Mouse (Mus musculus) hindbrain, embryonic 15.5 days (tissue): Measurements from ENCODE around the gene Sp7. TPM values are rescaled to one million over a fixed set of nuclear protein-coding genes. Genes with fewer than 3 reads are reported as not detected.
A peak's percentile ranks its signal among the peaks of the same experiment; 100 is the strongest.

Source experiments
- ATAC-seq: fragments of 200-750 bp; cut with Nextera tagmentation; 2 replicates; pipeline ENCODE4 v1.8.0; 2017; ENCODE audit warnings: low read depth, moderate number of reproducible peaks, moderate TSS enrichment; ENCODE audit not compliant: low FRiP score
- H3K27ac ChIP-seq: fragments of 300-500 bp; sonication (generic); replicated peaks from 2 replicates; pipeline ENCODE4 v1.5.1; 2015; ENCODE audit warnings: mild to moderate bottlenecking, inconsistent platforms
- H3K27me3 ChIP-seq: fragments of 300-500 bp; sonication (generic); 2 replicates; pipeline ENCODE4 v1.6.1; 2015; ENCODE audit warnings: control low read depth, inconsistent platforms
- H3K36me3 ChIP-seq: fragments of 300-500 bp; sonication (generic); 2 replicates; pipeline ENCODE4 v1.6.1; 2015; ENCODE audit warnings: control low read depth, inconsistent platforms
- H3K4me1 ChIP-seq: fragments of 300-500 bp; sonication (generic); replicated peaks from 2 replicates; pipeline ENCODE4 v1.6.1; 2015; ENCODE audit warnings: control low read depth, inconsistent platforms
- H3K4me2 ChIP-seq: fragments of 300-500 bp; sonication (generic); 2 replicates; pipeline ENCODE4 v1.6.1; 2015; ENCODE audit warnings: moderate library complexity, mild to moderate bottlenecking, inconsistent platforms
- H3K4me3 ChIP-seq: fragments of 300-500 bp; sonication (generic); 2 replicates; pipeline ENCODE4 v1.5.1; 2015; ENCODE audit warnings: mild to moderate bottlenecking, inconsistent platforms
- H3K9ac ChIP-seq: fragments of 300-500 bp; sonication (generic); 2 replicates; pipeline ENCODE4 v1.6.1; 2015; ENCODE audit warnings: inconsistent platforms
- H3K9me3 ChIP-seq: fragments of 300-500 bp; sonication (generic); 2 replicates; pipeline ENCODE4 v1.6.1; 2016; ENCODE audit warnings: control low read depth, inconsistent platforms
- WGBS: fragments of 180-500 bp; shearing (Covaris S2); methylation state at CpG from one replicate; pipeline ENCODE4 v1.1.7; 2015; 5-methylcytosine and 5-hydroxymethylcytosine counted together
- polyA plus RNA-seq: library from polyadenylated mRNA; unstranded; fragments of >200 nt; fragmentation: Nextera tagmentation; extraction: Ambion mirVana; gene quantifications from 2 replicates; pipeline ENCODE4 v1.2.1, GENCODE M21; 2015

Sp7 gene
- polyA plus RNA-seq, 1 experiment from 2014 or later: 0.57 TPM

- WGBS: under 1% methylated on average over 30 of the region's 30 CpGs
- H3K9ac ChIP-seq: peak within 1 kb of the TSS; percentile 59
- no peaks in the 10 kb centered on the region for H3K9me3 ChIP-seq
- H3K4me2 ChIP-seq: peak within 1 kb of the TSS; percentile 70
- no peaks in the 10 kb centered on the region for H3K27me3 ChIP-seq
- H3K4me3 ChIP-seq: peak within 1 kb of the TSS; percentile 66
- H3K36me3 ChIP-seq: peaks cover 49% of the 10 kb centered on the region
- peaks cover 32% of the 10 kb centered on the region for H3K4me1 ChIP-seq
- H3K27ac ChIP-seq: peak within 1 kb of the TSS; percentile 73
- peak; percentile 95 for ATAC-seq
Measured at GRCm38 (mm10) chr15:102331610-102332015, 35.4 kb downstream of the Sp7 start, which contains the start of gene Myg1. TSS of gene Myg1 (plus strand) at chr15:102331709.

GRCm38 (mm10) chr15:102326892-102327291, 40.1 kb downstream of the Sp7 start:
- peaks cover 22% of the 10 kb centered on the region for H3K4me1 ChIP-seq
- 73% methylated on average over 8 of the region's 8 CpGs for WGBS
- H3K27me3 ChIP-seq: no peaks in the 10 kb centered on the region
- H3K27ac ChIP-seq: peak overlapping the region; percentile 85
- H3K9me3 ChIP-seq: no peaks in the 10 kb centered on the region
- peak overlapping the region; percentile 87 for H3K4me2 ChIP-seq
- H3K4me3 ChIP-seq: peak overlapping the region; percentile 96
- ATAC-seq: no peak
- H3K9ac ChIP-seq: peak overlapping the region; percentile 86
- H3K36me3 ChIP-seq: peaks cover 25% of the 10 kb centered on the region

DNA sequence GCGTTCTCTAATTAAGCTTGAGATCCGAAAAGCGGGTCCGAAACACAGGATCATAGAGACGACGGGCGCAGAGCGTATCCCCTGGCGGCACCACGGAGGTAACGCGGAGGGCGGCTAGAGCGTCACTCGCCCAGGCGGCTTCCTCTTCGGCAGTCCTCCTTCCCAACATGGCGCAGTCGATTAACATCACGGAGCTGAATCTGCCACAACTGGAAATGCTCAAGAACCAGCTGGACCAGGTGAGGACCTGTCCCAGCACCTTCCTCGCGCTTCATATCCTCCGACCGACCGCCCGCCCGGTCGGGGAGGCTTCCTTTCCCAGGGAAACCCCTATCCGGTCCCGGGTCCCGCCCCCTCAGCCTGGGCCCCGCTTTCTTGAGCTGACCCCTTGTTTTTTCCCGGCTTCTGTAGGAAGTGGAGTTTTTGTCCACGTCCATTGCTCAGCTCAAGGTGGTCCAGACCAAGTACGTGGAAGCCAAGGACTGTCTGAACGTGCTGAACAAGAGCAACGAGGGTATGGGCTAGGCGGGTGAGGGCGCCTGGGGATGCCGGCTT, 40.9 kb downstream of the Sp7 start, which contains the start of gene Pfdn5:
Gene Pfdn5, plus strand, starts transcription at position 95 of the 555 bp plus-strand sequence.
- peak within 1 kb of the TSS; percentile 96 for H3K4me3 ChIP-seq
- H3K27ac ChIP-seq: peak within 1 kb of the TSS; percentile 85
- no peaks in the 10 kb centered on the region for H3K9me3 ChIP-seq
- peak within 1 kb of the TSS; percentile 87 for H3K4me2 ChIP-seq
- H3K27me3 ChIP-seq: no peaks in the 10 kb centered on the region
- under 1% methylated on average over 40 of the region's 40 CpGs for WGBS
- peak within 1 kb of the TSS; percentile 86 for H3K9ac ChIP-seq
- peaks cover 19% of the 10 kb centered on the region for H3K4me1 ChIP-seq
- ATAC-seq: peak; percentile 93
- H3K36me3 ChIP-seq: peaks cover 25% of the 10 kb centered on the region

- no peaks in the 10 kb centered on the region for H3K9me3 ChIP-seq
- H3K4me1 ChIP-seq: peaks cover 18% of the 10 kb centered on the region
- no peak overlapping the region for H3K9ac ChIP-seq
- no peak for ATAC-seq
- 77% methylated on average over 12 of the region's 12 CpGs for WGBS
- H3K27me3 ChIP-seq: no peaks in the 10 kb centered on the region
- peak overlapping the region; percentile 87 for H3K4me2 ChIP-seq
- no peak overlapping the region for H3K4me3 ChIP-seq
- no peak overlapping the region for H3K27ac ChIP-seq
- peaks cover 20% of the 10 kb centered on the region for H3K36me3 ChIP-seq
Measured at GRCm38 (mm10) chr15:102324654-102325473, 42.1 kb downstream of the Sp7 start.

DNA sequence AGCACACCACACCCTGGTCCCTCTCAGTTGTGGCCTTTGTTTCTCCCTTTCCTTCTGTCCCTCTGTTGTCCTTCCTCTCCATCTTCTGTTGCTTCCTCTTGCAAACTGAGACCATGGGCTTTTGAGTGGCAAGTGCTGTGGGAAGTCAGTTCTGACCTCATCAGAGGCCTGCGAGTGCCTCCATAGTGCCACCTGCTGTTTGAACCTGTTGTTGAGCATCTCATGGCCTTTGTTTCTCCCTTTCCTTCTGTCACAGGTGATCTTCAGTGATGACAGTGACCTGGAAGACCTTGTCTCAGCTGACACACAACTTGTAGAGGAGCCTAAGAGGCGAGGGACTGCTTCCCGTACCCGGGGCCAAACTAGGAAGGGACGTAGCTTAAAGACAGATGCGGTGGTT, 50.7 kb downstream of the Sp7 start:
- no peaks in the 10 kb centered on the region for H3K36me3 ChIP-seq
- H3K9me3 ChIP-seq: no peaks in the 10 kb centered on the region
- H3K27ac ChIP-seq: no peak overlapping the region
- no peak overlapping the region for H3K4me3 ChIP-seq
- H3K27me3 ChIP-seq: no peaks in the 10 kb centered on the region
- WGBS: 89% methylated on average over 6 of the region's 6 CpGs
- no peaks in the 10 kb centered on the region for H3K4me1 ChIP-seq
- ATAC-seq: no peak
- H3K9ac ChIP-seq: no peak overlapping the region
- H3K4me2 ChIP-seq: no peak overlapping the region

- no peak for ATAC-seq
- 94% methylated on average over 8 of the region's 8 CpGs for WGBS
- H3K27me3 ChIP-seq: no peaks in the 10 kb centered on the region
Measured at GRCm38 (mm10) chr15:102315292-102315691, 51.7 kb downstream of the Sp7 start.

GRCm38 (mm10) chr15:102311489-102311888, 55.5 kb downstream of the Sp7 start:
- Histone ChIP-seq H3K27me3 (no peaks in the 10 kb centered on the region), H3K4me2 (no peak overlapping the region), H3K36me3 (no peaks in the 10 kb centered on the region), H3K27ac (no peak overlapping the region), H3K4me3 (no peak overlapping the region), H3K9me3 (no peaks in the 10 kb centered on the region), H3K4me1 (no peaks in the 10 kb centered on the region), H3K9ac (no peak overlapping the region)
- no peak for ATAC-seq

More at GRCm38 (mm10) chr15:102315292-102315691, 51.7 kb downstream of the Sp7 start:
- Histone ChIP-seq H3K9me3 (no peaks in the 10 kb centered on the region), H3K9ac (no peak overlapping the region), H3K27ac (no peak overlapping the region), H3K4me2 (no peak overlapping the region), H3K4me1 (no peaks in the 10 kb centered on the region), H3K4me3 (no peak overlapping the region), H3K36me3 (no peaks in the 10 kb centered on the region)

DNA sequence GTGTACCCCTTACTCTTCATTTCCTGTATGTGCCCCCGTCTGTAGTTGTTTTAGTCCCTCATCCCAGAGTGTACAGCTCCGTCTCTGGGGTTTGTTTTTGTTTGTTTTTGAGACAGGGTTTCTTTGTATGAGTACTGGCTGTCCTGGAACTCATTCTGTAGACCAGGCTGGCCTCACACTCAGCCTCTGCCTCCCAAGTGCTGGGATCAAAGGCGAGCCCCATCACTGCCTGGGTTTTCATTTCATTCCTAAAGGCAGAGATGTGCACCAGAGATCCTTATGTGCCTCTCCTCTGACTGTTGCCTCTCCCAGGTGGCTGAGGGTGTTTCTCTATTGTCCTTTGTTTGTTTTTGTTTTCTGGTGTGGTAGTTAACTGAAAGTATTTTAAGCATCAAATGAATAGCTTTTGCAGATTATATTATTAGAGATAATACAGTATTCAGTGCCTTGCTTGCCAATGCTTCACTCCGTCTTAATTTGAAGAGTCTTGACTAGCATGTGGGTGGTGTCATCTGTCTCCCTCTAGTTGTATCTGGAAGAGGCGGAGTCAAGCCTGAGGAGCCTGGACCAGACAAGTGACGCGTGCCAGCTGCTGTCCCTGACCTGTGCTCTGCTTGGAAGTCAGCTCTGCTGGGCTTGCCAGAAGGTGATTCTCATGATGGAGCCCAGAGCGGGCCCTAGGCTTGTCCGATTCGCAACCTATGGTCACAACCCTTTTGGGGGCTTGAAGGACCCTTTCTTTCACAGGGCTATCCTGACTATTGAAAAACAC, 56.7 kb downstream of the Sp7 start:
- 87% methylated on average over 10 of the region's 10 CpGs for WGBS
- no peaks in the 10 kb centered on the region for H3K36me3 ChIP-seq

DNA sequence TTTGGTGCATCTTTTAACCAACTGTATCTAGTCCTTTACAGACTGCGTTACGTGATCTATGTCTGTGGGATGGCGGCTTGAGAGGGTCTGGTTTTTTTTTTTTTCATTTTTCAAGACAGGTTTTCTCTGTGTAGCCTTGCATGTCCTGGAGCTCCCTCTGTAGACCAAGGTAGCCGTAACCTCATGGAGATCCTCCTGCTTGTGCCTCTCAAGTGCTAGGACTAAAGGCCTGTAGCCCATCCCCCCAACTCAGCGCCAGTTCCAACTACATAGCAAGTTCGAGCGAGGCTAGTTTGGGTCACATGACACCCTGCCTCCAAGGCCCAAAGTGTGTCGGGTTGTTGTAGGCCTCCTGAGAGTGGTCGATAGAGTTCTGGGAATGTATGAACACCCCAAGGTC, 58.3 kb downstream of the Sp7 start:
- no peaks in the 10 kb centered on the region for H3K4me1 ChIP-seq

More for the DNA sequence above, 56.7 kb downstream of the Sp7 start:
- Histone ChIP-seq H3K9ac (no peak overlapping the region), H3K4me1 (no peaks in the 10 kb centered on the region), H3K27ac (no peak overlapping the region), H3K4me3 (no peak overlapping the region), H3K9me3 (no peaks in the 10 kb centered on the region), H3K4me2 (no peak overlapping the region), H3K27me3 (no peaks in the 10 kb centered on the region)
- ATAC-seq: no peak

More for the DNA sequence above, 58.3 kb downstream of the Sp7 start:
- H3K27ac ChIP-seq: no peak overlapping the region
- no peaks in the 10 kb centered on the region for H3K9me3 ChIP-seq
- H3K4me2 ChIP-seq: no peak overlapping the region
- no peak for ATAC-seq
- H3K27me3 ChIP-seq: no peaks in the 10 kb centered on the region
- no peaks in the 10 kb centered on the region for H3K36me3 ChIP-seq
- no peak overlapping the region for H3K4me3 ChIP-seq
- WGBS: 93% methylated on average over 9 of the region's 9 CpGs
- H3K9ac ChIP-seq: no peak overlapping the region

Other genes starting within 250 kb of the Sp7 start
- 87.9 and 93.5 TPM in 2 replicates for gene Spryd3, start 230.9 kb downstream of the Sp7 start, polyA plus RNA-seq
- 3.3 and 5.6 TPM in 2 replicates for gene Igfbp6, start 222.8 kb downstream of the Sp7 start, polyA plus RNA-seq
- 0.06 and 0.09 TPM in 2 replicates for gene Soat2, start 216.7 kb downstream of the Sp7 start, polyA plus RNA-seq
- gene Zfp740, start 163.9 kb downstream of the Sp7 start, polyA plus RNA-seq: 52.7 and 54.6 TPM in 2 replicates
- 39.2 and 40.1 TPM in 2 replicates for gene Csad, start 162.5 kb downstream of the Sp7 start, polyA plus RNA-seq
- 1.1 and 1.2 TPM in 2 replicates for gene Itgb7, start 135.2 kb downstream of the Sp7 start, polyA plus RNA-seq
- gene Rarg, start 109.7 kb downstream of the Sp7 start, polyA plus RNA-seq: 5.8 and 6.3 TPM in 2 replicates
- 0.06 and 0.07 TPM in 2 replicates for gene Gm9918, start 96.6 kb downstream of the Sp7 start, polyA plus RNA-seq
- 59.7 and 63.5 TPM in 2 replicates for gene Mfsd5, start 87.7 kb downstream of the Sp7 start, polyA plus RNA-seq
- 4.4 and 6.7 TPM in 2 replicates for gene Espl1, start 70.9 kb downstream of the Sp7 start, polyA plus RNA-seq
- gene Pfdn5, start 41.1 kb downstream of the Sp7 start, polyA plus RNA-seq: 460 and 473 TPM in 2 replicates
- 92.6 and 94.2 TPM in 2 replicates for gene Myg1, start 35.5 kb downstream of the Sp7 start, polyA plus RNA-seq
- gene Aaas, start 16.4 kb downstream of the Sp7 start, polyA plus RNA-seq: 36.8 and 37.9 TPM in 2 replicates
- 3.4 and 4.0 TPM in 2 replicates for gene Sp1, start 39.0 kb upstream of the Sp7 start, polyA plus RNA-seq
- 0.21 and 0.52 TPM in 2 replicates for gene Amhr2, start 78.2 kb upstream of the Sp7 start, polyA plus RNA-seq
- 88.7 and 98.5 TPM in 2 replicates for gene Prr13, start 91.8 kb upstream of the Sp7 start, polyA plus RNA-seq
- gene Pcbp2, start 103.4 kb upstream of the Sp7 start, polyA plus RNA-seq: 124 and 126 TPM in 2 replicates
- gene Gm10337, start 136.5 kb upstream of the Sp7 start, polyA plus RNA-seq: 9.5 and 14.8 TPM in 2 replicates
- gene Map3k12, start 149.9 kb upstream of the Sp7 start, polyA plus RNA-seq: 55.7 and 58.3 TPM in 2 replicates
- gene Tarbp2, start 151.0 kb upstream of the Sp7 start, polyA plus RNA-seq: 98.0 and 104 TPM in 2 replicates
- gene Npff, start 157.8 kb upstream of the Sp7 start, polyA plus RNA-seq: 4.8 and 5.3 TPM in 2 replicates